Mouse (Mus musculus) bone marrow macrophage, adult 2 months (primary cell): ENCODE measurements around the gene Ccdc9b.

Experiments
- CTCF ChIP-seq: IDR thresholded peaks from 2 replicates; pipeline ENCODE4 v1.5.1; 2012; ENCODE audit warnings: low read depth, mild to moderate bottlenecking, low read length, moderate library complexity
- POLR2A ChIP-seq: IDR thresholded peaks from 2 replicates; pipeline ENCODE4 v1.6.1; 2012; ENCODE audit warnings: mild to moderate bottlenecking, low read depth, low read length, borderline replicate concordance

- no peak for TF ChIP-seq POLR2A
- TF ChIP-seq CTCF = no peak
Observed at GRCm38 (mm10) chr2:118740341-118740740, 22.1 kb downstream of the Ccdc9b start.
